Comparison of ENCODE assay signal across 15 mouse cellular contexts in genomic region chr15:102352177-102352576, GRCm38 (mm10). TPM values are rescaled to one million over a fixed set of nuclear protein-coding genes. Genes with fewer than 3 reads are reported as not detected.
DNase-seq lines count a peak whose midpoint lies in the region; ATAC-seq and TF ChIP-seq lines count a peak whose summit lies in the region.
"Had no signal": no experiment of that assay in that cellular context is flagged by ENCODE, and none has a peak within 500 bp of the region (broad histone marks: within the 10 kb centered on the region; RNA-seq: fewer than 3 reads in every experiment).

No protein-coding gene starts in this region.

- no peak for TF ChIP-seq POLR2A in lung, adult 2 months (IDR thresholded peaks at IDR 0.05; ENCODE audit: borderline replicate concordance, extremely low read depth, low read depth, low read length)
- no peak for TF ChIP-seq POLR2A in CH12.LX (IDR thresholded peaks at IDR 0.05; ENCODE audit: low read depth, low read length)

- H3K4me1 ChIP-seq in intestine, postnatal 0 days (replicated peaks; ENCODE audit: control insufficient read depth, insufficient read depth, low read length), result no peaks in the 10 kb centered on the region
- H3K4me1 ChIP-seq in intestine, embryonic 15.5 days (replicated peaks), result peaks cover 21% of the 10 kb centered on the region
- H3K4me1 ChIP-seq in lung, adult 2 months (ENCODE audit: control insufficient read depth, insufficient read depth, low read length), result peaks cover 9% of the 10 kb centered on the region
- peaks cover 3 to 17% of the 10 kb centered on the region in 2 experiments; a peak in 3 of 4 replicates for H3K4me1 ChIP-seq in CH12.LX (ENCODE audit: control insufficient read depth in 1 of 2, insufficient read depth in 2 of 2)

- H3K79me2 ChIP-seq in CH12.LX (replicated peaks; ENCODE audit: control insufficient read depth, extremely low read depth, insufficient read depth, poor library complexity, severe bottlenecking), result peaks cover 15% of the 10 kb centered on the region

- H3K36me3 ChIP-seq in intestine, postnatal 0 days (ENCODE audit: control insufficient read depth, insufficient read depth), result no peaks in the 10 kb centered on the region
- no peaks in the 10 kb centered on the region for H3K36me3 ChIP-seq in intestine, embryonic 15.5 days
- H3K36me3 ChIP-seq in CH12.LX (replicated peaks in 1 of 2; ENCODE audit: control insufficient read depth in 1 of 2, insufficient read depth in 1 of 2, low read length in 1 of 2), result peaks cover 5 to 13% of the 10 kb centered on the region in 2 experiments
- H3K36me3 ChIP-seq: neural tube, embryonic 12.5 days had no signal

- H3K27ac ChIP-seq in intestine, postnatal 0 days (ENCODE audit: low read depth, low read length), result no peak overlapping the region
- no peak overlapping the region for H3K27ac ChIP-seq in intestine, embryonic 15.5 days
- H3K27ac ChIP-seq in CH12.LX (ENCODE audit: insufficient read depth, low read depth), result no peak overlapping the region
- H3K27ac ChIP-seq: forebrain, embryonic 10.5 days; heart, embryonic 13.5 days; neural tube, embryonic 12.5 days had no signal

- H3K4me3 ChIP-seq in intestine, postnatal 0 days (ENCODE audit: low read depth, low read length), result no peak overlapping the region
- H3K4me3 ChIP-seq in intestine, embryonic 15.5 days (replicated peaks), result no peak overlapping the region
- no peak overlapping the region for H3K4me3 ChIP-seq in lung, adult 2 months (replicated peaks; ENCODE audit: extremely low read depth, low read depth, low read length)
- H3K4me3 ChIP-seq in CH12.LX (replicated peaks in 1 of 3; ENCODE audit: low read depth in 2 of 3, low read length in 2 of 3, poor library complexity in 1 of 3), result no peak overlapping the region
- H3K4me3 ChIP-seq: forebrain, embryonic 10.5 days; heart, embryonic 13.5 days; neural tube, embryonic 12.5 days had no signal

- no peak for DNase-seq in lung, adult 2 months
- no peak for DNase-seq in lung, postnatal 14 days
- peak; percentile 37 for DNase-seq in CH12.LX (ENCODE audit: extremely low read depth)
- peak; percentile 13 for DNase-seq in lung, postnatal 36 days
- no peak for DNase-seq in ovary, adult 18-20 months (ENCODE audit: low spot score)
- DNase-seq: adrenal gland, adult 2 months; cerebellum, adult 2 months; kidney, adult 11 months; thymus, adult 18-20 months had no signal

- WGBS in intestine, postnatal 0 days, result 52% methylated on average over 2 of the region's 2 CpGs
- WGBS in intestine, embryonic 15.5 days, result 59% methylated on average over 2 of the region's 2 CpGs
- 59% methylated on average over 2 of the region's 2 CpGs for WGBS in lung, adult 2 months

- dilution Hi-C loops in CH12.LX (cut with MboI; ENCODE audit: extremely low pct_ligation_motif_present, extremely low pct_unique_long_range_greater_than_20kb, low sequenced_read_pairs), result no loop called here

- peaks cover 24% of the 10 kb centered on the region for H3K27me3 ChIP-seq in intestine, postnatal 0 days (replicated peaks; ENCODE audit: control insufficient read depth, insufficient read depth, low read length)
- H3K27me3 ChIP-seq in intestine, embryonic 15.5 days (replicated peaks), result peaks cover 18% of the 10 kb centered on the region
- peaks cover 7% of the 10 kb centered on the region for H3K27me3 ChIP-seq in CH12.LX (replicated peaks)

- H3K9me3 ChIP-seq in intestine, postnatal 0 days (ENCODE audit: control insufficient read depth), result no peaks in the 10 kb centered on the region
- no peaks in the 10 kb centered on the region for H3K9me3 ChIP-seq in intestine, embryonic 15.5 days
- H3K9me3 ChIP-seq in CH12.LX (replicated peaks; ENCODE audit: low read length), result peaks cover 13% of the 10 kb centered on the region
- H3K9me3 ChIP-seq: forebrain, embryonic 10.5 days; heart, embryonic 13.5 days; neural tube, embryonic 12.5 days had no signal

- peak; percentile 47 for TF ChIP-seq CTCF in intestine, postnatal 0 days (IDR thresholded peaks at IDR 0.05; ENCODE audit: low read depth)
- TF ChIP-seq CTCF in lung, adult 2 months (IDR thresholded peaks at IDR 0.05; ENCODE audit: insufficient read depth, low read length), result 0 out of 2 replicates have a peak, but pooled peaks have one; percentile 12
- TF ChIP-seq CTCF in CH12.LX (conservative IDR thresholded peaks at IDR 0.05 in 1 of 2, IDR thresholded peaks at IDR 0.05 in 1 of 2; ENCODE audit: low read depth in 2 of 2, low read length in 2 of 2), result peak; percentile 13 to 61; a peak in 2 of 4 replicates

- TF ChIP-seq RAD21 in CH12.LX (IDR thresholded peaks at IDR 0.05; ENCODE audit: low read depth, low read length), result peak; percentile 47

- no peak overlapping the region for H3K4me2 ChIP-seq in intestine, postnatal 0 days (replicated peaks; ENCODE audit: low read depth)
- H3K4me2 ChIP-seq in intestine, embryonic 15.5 days (replicated peaks), result no peak overlapping the region
- H3K4me2 ChIP-seq in CH12.LX (ENCODE audit: insufficient read depth, low read depth, poor library complexity, severe bottlenecking), result no peak overlapping the region
- H3K4me2 ChIP-seq: heart, embryonic 13.5 days; neural tube, embryonic 12.5 days had no signal

- no peak overlapping the region for H3K9ac ChIP-seq in intestine, postnatal 0 days (ENCODE audit: low read depth, low read length)
- H3K9ac ChIP-seq in intestine, embryonic 15.5 days, result no peak overlapping the region
- H3K9ac ChIP-seq in CH12.LX (ENCODE audit: insufficient read depth, low read depth), result no peak overlapping the region
- H3K9ac ChIP-seq: heart, embryonic 13.5 days; neural tube, embryonic 12.5 days had no signal

- TF ChIP-seq EP300 in CH12.LX (IDR thresholded peaks at IDR 0.05; ENCODE audit: low read length), result no peak

- ATAC-seq in intestine, postnatal 0 days, result no peak
- ATAC-seq in intestine, embryonic 15.5 days, result no peak

- in situ Hi-C loops in CH12.LX (cut with MboI; ENCODE audit: low pct_ligation_motif_present, low pct_unique_long_range_greater_than_20kb, low sequenced_read_pairs), result no loop called here

TF ChIP-seq in CH12.LX, 34 proteins besides CTCF, POLR2A, EP300 and RAD21 (continues in another document):
- TF ChIP-seq MXI1 (IDR thresholded peaks at IDR 0.05; ENCODE audit: low read depth, low read length), result no peak
- no peak for TF ChIP-seq CHD1 (IDR thresholded peaks at IDR 0.05; ENCODE audit: low read depth, low read length)
- TF ChIP-seq USF1 (IDR thresholded peaks at IDR 0.05; ENCODE audit: low read depth, low read length), result no peak
- no peak for TF ChIP-seq NRF1 (IDR thresholded peaks at IDR 0.05; ENCODE audit: low read depth, low read length)
- TF ChIP-seq MAX (IDR thresholded peaks at IDR 0.05; ENCODE audit: low read length), result no peak
- TF ChIP-seq ZMIZ1 (IDR thresholded peaks at IDR 0.05; ENCODE audit: low read depth, low read length), result no peak
- no peak for TF ChIP-seq HCFC1 (IDR thresholded peaks at IDR 0.05; ENCODE audit: low read depth, low read length)
- TF ChIP-seq CHD2 (IDR thresholded peaks at IDR 0.05; ENCODE audit: low read length), result no peak
- TF ChIP-seq MYC (IDR thresholded peaks at IDR 0.05; ENCODE audit: low read depth, low read length), result no peak
- no peak for TF ChIP-seq ZKSCAN1 (IDR thresholded peaks at IDR 0.05; ENCODE audit: borderline replicate concordance, low read depth, low read length)
- no peak for TF ChIP-seq JUND (conservative IDR thresholded peaks at IDR 0.05; ENCODE audit: low read depth, low read length)
- no peak for TF ChIP-seq USF2 (conservative IDR thresholded peaks at IDR 0.05; ENCODE audit: low read depth, low read length)
- TF ChIP-seq BHLHE40 (IDR thresholded peaks at IDR 0.05; ENCODE audit: low read depth, low read length), result no peak
- no peak for TF ChIP-seq IRF4 (IDR thresholded peaks at IDR 0.05; ENCODE audit: low read depth, low read length)
- TF ChIP-seq MAFK (IDR thresholded peaks at IDR 0.05; ENCODE audit: insufficient replicate concordance, low read length), result no peak
- TF ChIP-seq MAZ (IDR thresholded peaks at IDR 0.05; ENCODE audit: low read depth, low read length), result no peak

RNA-seq across cellular contexts. Expression of gene Aaas, which starts 1.6 kb away (rescaled TPM):
- 15.0 and 16.8 TPM in 2 replicates for polyA plus RNA-seq in intestine, postnatal 0 days (2015; fragmentation: Nextera tagmentation; extraction: Ambion mirVana)
- 58.2 and 62.7 TPM in 2 replicates for polyA plus RNA-seq in intestine, embryonic 15.5 days (2015; fragmentation: Nextera tagmentation; extraction: Ambion mirVana)
- polyA plus RNA-seq in lung, adult 2 months (2012; rRNA removed), result 21.9 and 27.5 TPM in 2 replicates
- 95.5 and 98.3 TPM in 2 replicates for total RNA-seq in CH12.LX (2012; rRNA removed)
- 107 and 126 TPM in 2 replicates for total RNA-seq in CH12.LX (2014; rRNA removed)
- polyA plus RNA-seq in CH12.LX (2012; ENCODE audit: insufficient read length, low read depth), result 241 and 266 TPM in 2 replicates

RNA-seq across cellular contexts. Expression of gene Sp7, which starts 14.8 kb away (rescaled TPM):
- 0.07 and 0.14 TPM in 2 replicates for polyA plus RNA-seq in intestine, postnatal 0 days (2015; fragmentation: Nextera tagmentation; extraction: Ambion mirVana)
- 0.59 and 0.68 TPM in 2 replicates for polyA plus RNA-seq in intestine, embryonic 15.5 days (2015; fragmentation: Nextera tagmentation; extraction: Ambion mirVana)
- polyA plus RNA-seq in lung, adult 2 months (2012; rRNA removed), result 0.05 TPM in 1 of 2 replicates, not detected in the other
- total RNA-seq in CH12.LX (2012; rRNA removed) (0.04 TPM in 1 of 2 replicates, not detected in the other), CH12.LX (2014; rRNA removed) (not detected in 2 replicates)
- polyA plus RNA-seq in CH12.LX (2012; ENCODE audit: insufficient read length, low read depth), result not detected in 2 replicates
- total RNA-seq: megakaryocyte progenitor cell, adult 5-6 weeks had no signal

RNA-seq across cellular contexts. Expression of gene Myg1, which starts 20.7 kb away (rescaled TPM):
- 35.8 and 41.5 TPM in 2 replicates for polyA plus RNA-seq in intestine, postnatal 0 days (2015; fragmentation: Nextera tagmentation; extraction: Ambion mirVana)
- 77.8 and 88.4 TPM in 2 replicates for polyA plus RNA-seq in intestine, embryonic 15.5 days (2015; fragmentation: Nextera tagmentation; extraction: Ambion mirVana)
- 50.2 and 53.8 TPM in 2 replicates for polyA plus RNA-seq in lung, adult 2 months (2012; rRNA removed)
- total RNA-seq in CH12.LX (2012; rRNA removed), result 105 and 126 TPM in 2 replicates
- total RNA-seq in CH12.LX (2014; rRNA removed), result 121 and 133 TPM in 2 replicates
- 132 and 166 TPM in 2 replicates for polyA plus RNA-seq in CH12.LX (2012; ENCODE audit: insufficient read length, low read depth)

RNA-seq across cellular contexts. Expression of gene Pfdn5, which starts 26.3 kb away (rescaled TPM):
- 339 and 341 TPM in 2 replicates for polyA plus RNA-seq in intestine, postnatal 0 days (2015; fragmentation: Nextera tagmentation; extraction: Ambion mirVana)
- polyA plus RNA-seq in intestine, embryonic 15.5 days (2015; fragmentation: Nextera tagmentation; extraction: Ambion mirVana), result 306 and 309 TPM in 2 replicates
- polyA plus RNA-seq in lung, adult 2 months (2012; rRNA removed), result 66.1 and 121 TPM in 2 replicates
- total RNA-seq in CH12.LX (2012; rRNA removed), result 265 and 269 TPM in 2 replicates
- 296 and 371 TPM in 2 replicates for total RNA-seq in CH12.LX (2014; rRNA removed)
- polyA plus RNA-seq in CH12.LX (2012; ENCODE audit: insufficient read length, low read depth), result 356 and 502 TPM in 2 replicates

RNA-seq across cellular contexts. Expression of gene Sp1, which starts 53.8 kb away (rescaled TPM):
- polyA plus RNA-seq in intestine, postnatal 0 days (2015; fragmentation: Nextera tagmentation; extraction: Ambion mirVana), result 5.6 and 5.8 TPM in 2 replicates
- polyA plus RNA-seq in intestine, embryonic 15.5 days (2015; fragmentation: Nextera tagmentation; extraction: Ambion mirVana), result 9.0 and 9.6 TPM in 2 replicates
- 18.5 and 20.0 TPM in 2 replicates for polyA plus RNA-seq in lung, adult 2 months (2012; rRNA removed)
- 23.3 and 23.5 TPM in 2 replicates for total RNA-seq in CH12.LX (2012; rRNA removed)
- total RNA-seq in CH12.LX (2014; rRNA removed), result 22.3 and 27.1 TPM in 2 replicates
- polyA plus RNA-seq in CH12.LX (2012; ENCODE audit: insufficient read length, low read depth), result 25.6 and 31.8 TPM in 2 replicates

Comparison
In these comparisons a context has a peak if more than half of its experiments do, and no peak if none do; other contexts are left out.
1. DNase-seq: peak in CH12.LX (single experiment) and lung, postnatal 36 days (single experiment); none in lung, adult 2 months (single experiment), lung, postnatal 14 days (single experiment) and ovary, adult 18-20 months (single experiment).
2. Peak in every context shown above with its lines, with median percentiles within 50 percentile points of each other: CTCF ChIP-seq.